Mouse (Mus musculus) embryonic facial prominence, embryonic 12.5 days (tissue): Measurements from ENCODE around the gene Bbs2. TPM values are rescaled to one million over a fixed set of nuclear protein-coding genes. Genes with fewer than 3 reads are reported as not detected.
"Not testable (repeated sequence)": the region's sequence is repeated elsewhere in the genome, so short reads cannot be mapped to it uniquely, and the experiment has no call there.

Experiments
- ATAC-seq: fragments of 200-750 bp; cut with Nextera tagmentation; 2 replicates; pipeline ENCODE4 v1.8.0; 2017; ENCODE audit not compliant: insufficient number of reproducible peaks, insufficient read depth, low FRiP score, low TSS enrichment
- H3K27ac ChIP-seq: fragments of 300-500 bp; sonication (generic); 2 replicates; pipeline ENCODE4 v1.5.1; 2016; ENCODE audit warnings: mild to moderate bottlenecking
- H3K27me3 ChIP-seq: fragments of 300-500 bp; sonication (generic); 2 replicates; pipeline ENCODE4 v1.6.1; 2016; ENCODE audit warnings: mild to moderate bottlenecking, moderate library complexity
- H3K36me3 ChIP-seq: fragments of 300-500 bp; sonication (generic); 2 replicates; pipeline ENCODE4 v1.6.1; 2016; ENCODE audit warnings: mild to moderate bottlenecking
- H3K4me1 ChIP-seq: fragments of 300-500 bp; sonication (generic); 2 replicates; pipeline ENCODE4 v1.6.1; 2016
- H3K4me2 ChIP-seq: fragments of 300-500 bp; sonication (generic); replicated peaks from 2 replicates; pipeline ENCODE4 v1.6.1; 2016; ENCODE audit warnings: mild to moderate bottlenecking, moderate library complexity
- H3K4me3 ChIP-seq: fragments of 300-500 bp; sonication (generic); 2 replicates; pipeline ENCODE4 v1.5.1; 2016; ENCODE audit warnings: mild to moderate bottlenecking
- H3K9ac ChIP-seq: fragments of 300-500 bp; sonication (generic); 2 replicates; pipeline ENCODE4 v1.6.1; 2016; ENCODE audit warnings: mild to moderate bottlenecking, moderate library complexity
- H3K9me3 ChIP-seq: fragments of 300-500 bp; sonication (generic); 2 replicates; pipeline ENCODE4 v1.6.1; 2016; ENCODE audit warnings: mild to moderate bottlenecking, moderate library complexity
- WGBS: fragments of 180-500 bp; shearing (Covaris S2); methylation state at CpG from one replicate; pipeline ENCODE4 v1.1.7; 2016; 5-methylcytosine and 5-hydroxymethylcytosine counted together
- polyA plus RNA-seq: library from polyadenylated mRNA; unstranded; fragments of >200 nt; fragmentation: Nextera tagmentation; extraction: Ambion mirVana; gene quantifications from 2 replicates; pipeline ENCODE4 v1.2.1, GENCODE M21; 2016

Gene Bbs2
- polyA plus RNA-seq, 1 experiment from 2014 or later, result 15.9 TPM

- H3K4me1 ChIP-seq, result peaks cover 23% of the 10 kb centered on the region
These were observed 62.2 kb downstream of the Bbs2 start for GRCm38 (mm10) chr8:94036541-94036940.

GRCm38 (mm10) chr8:94035200-94035599, 63.5 kb downstream of the Bbs2 start:
- no peaks in the 10 kb centered on the region for H3K27me3 ChIP-seq
- peak overlapping the region; percentile 85 for H3K4me2 ChIP-seq
- peaks cover 23% of the 10 kb centered on the region for H3K4me1 ChIP-seq
- peak overlapping the region; percentile 30; the same call in 1 of the 2 replicates for H3K9ac ChIP-seq
- no peak overlapping the region for H3K27ac ChIP-seq
- peak overlapping the region; percentile 18 for H3K4me3 ChIP-seq
- no peaks in the 10 kb centered on the region for H3K9me3 ChIP-seq
- peaks cover 5% of the 10 kb centered on the region for H3K36me3 ChIP-seq
- WGBS, result 60% methylated on average over 5 of the region's 5 CpGs
- no peak for ATAC-seq

More at GRCm38 (mm10) chr8:94036541-94036940, 62.2 kb downstream of the Bbs2 start:
- peak overlapping the region; percentile 60 for H3K9ac ChIP-seq
- WGBS, result under 1% methylated on average over 25 of the region's 32 CpGs
- H3K4me2 ChIP-seq, result peak overlapping the region; percentile 85
- H3K36me3 ChIP-seq, H3K27me3 ChIP-seq, H3K9me3 ChIP-seq: not testable (repeated sequence)
- peak overlapping the region; percentile 70 for H3K4me3 ChIP-seq
- peak; percentile 91 for ATAC-seq
- peak overlapping the region; percentile 69 for H3K27ac ChIP-seq

- Histone ChIP-seq H3K4me1 (peaks cover 23% of the 10 kb centered on the region), H3K9ac (no peak overlapping the region), H3K27ac (no peak overlapping the region), H3K27me3 (no peaks in the 10 kb centered on the region), H3K36me3 (peaks cover 21% of the 10 kb centered on the region), H3K9me3 (no peaks in the 10 kb centered on the region), H3K4me3 (no peak overlapping the region), H3K4me2 (no peak overlapping the region)
- ATAC-seq, result no peak
- 77% methylated on average over 3 of the region's 3 CpGs for WGBS
These were observed 65.1 kb downstream of the Bbs2 start for GRCm38 (mm10) chr8:94033601-94034000.

GRCm38 (mm10) chr8:94029701-94030100, 69.0 kb downstream of the Bbs2 start:
- Histone ChIP-seq H3K27me3 (no peaks in the 10 kb centered on the region), H3K27ac (no peak overlapping the region), H3K9me3 (no peaks in the 10 kb centered on the region), H3K36me3 (peaks cover 54% of the 10 kb centered on the region), H3K4me1 (peaks cover 8% of the 10 kb centered on the region; the same call in 1 of the 2 replicates), H3K9ac (no peak overlapping the region), H3K4me3 (no peak overlapping the region), H3K4me2 (no peak overlapping the region)
- no peak for ATAC-seq
- 93% methylated on average over 9 of the region's 9 CpGs for WGBS

GRCm38 (mm10) chr8:94023916-94024315, 74.8 kb downstream of the Bbs2 start:
- H3K9me3 ChIP-seq, result no peaks in the 10 kb centered on the region
- 93% methylated on average over 6 of the region's 6 CpGs for WGBS
- H3K4me3 ChIP-seq, result no peak overlapping the region
- H3K27ac ChIP-seq, result no peak overlapping the region
- H3K36me3 ChIP-seq, result peaks cover 75% of the 10 kb centered on the region
- ATAC-seq, result no peak
- no peaks in the 10 kb centered on the region for H3K27me3 ChIP-seq
- H3K4me1 ChIP-seq, result no peaks in the 10 kb centered on the region
- H3K9ac ChIP-seq, result no peak overlapping the region
- no peak overlapping the region for H3K4me2 ChIP-seq

Other genes with a start within 250 kb of the Bbs2 start
- 58.0 and 60.1 TPM in 2 replicates for gene Amfr, start 86.1 kb downstream of the Bbs2 start, polyA plus RNA-seq
- 124 and 140 TPM in 2 replicates for gene Nudt21, start 61.9 kb downstream of the Bbs2 start, polyA plus RNA-seq
- gene Ogfod1, start 61.7 kb downstream of the Bbs2 start, polyA plus RNA-seq, result 14.4 and 15.6 TPM in 2 replicates
- gene Mt4, start 38.3 kb upstream of the Bbs2 start, polyA plus RNA-seq, result not detected in 2 replicates
- 4.7 and 5.7 TPM in 2 replicates for gene Mt3, start 53.7 kb upstream of the Bbs2 start, polyA plus RNA-seq
- 28.6 and 37.7 TPM in 2 replicates for gene Mt2, start 73.7 kb upstream of the Bbs2 start, polyA plus RNA-seq
- 73.2 and 73.3 TPM in 2 replicates for gene Mt1, start 80.2 kb upstream of the Bbs2 start, polyA plus RNA-seq
- gene Nup93, start 115.6 kb upstream of the Bbs2 start, polyA plus RNA-seq, result 110 TPM in 2 replicates
- 0.12 TPM in 1 of 2 replicates, not detected in the other for gene Slc12a3, start 230.3 kb upstream of the Bbs2 start, polyA plus RNA-seq